Comparison of ENCODE assay signal across 12 mouse cellular contexts in genomic region chr1:61531487-61531886, GRCm38 (mm10).
DNase-seq lines count a peak whose midpoint lies in the region; ATAC-seq and TF ChIP-seq lines count a peak whose summit lies in the region.
"Had no signal": no experiment of that assay in that cellular context is flagged by ENCODE, and none has a peak within 500 bp of the region (broad histone marks: within the 10 kb centered on the region; RNA-seq: fewer than 3 reads in every experiment).

No protein-coding gene starts in this region.

- ATAC-seq in lung, embryonic 14.5 days (ENCODE audit: insufficient read depth) = 0 out of 2 replicates have a peak, but pooled peaks have one; percentile 21
- peak; percentile 79 for ATAC-seq in forebrain, embryonic 12.5 days (ENCODE audit: low FRiP score)
- ATAC-seq in hindbrain, embryonic 14.5 days (ENCODE audit: low FRiP score) = peak; percentile 83
- peak; percentile 72 for ATAC-seq in neural tube, embryonic 12.5 days (ENCODE audit: low FRiP score, low read depth)

- TF ChIP-seq CTCF in lung, embryonic 14.5 days (IDR thresholded peaks at IDR 0.05; ENCODE audit: low read depth) = no peak

- H3K9me3 ChIP-seq in lung, embryonic 14.5 days (ENCODE audit: low read depth, low read length) = no peaks in the 10 kb centered on the region
- H3K9me3 ChIP-seq in forebrain, embryonic 12.5 days = no peaks in the 10 kb centered on the region
- H3K9me3 ChIP-seq in hindbrain, embryonic 14.5 days (ENCODE audit: control insufficient read depth, low read length) = no peaks in the 10 kb centered on the region
- no peaks in the 10 kb centered on the region for H3K9me3 ChIP-seq in neural tube, embryonic 12.5 days
- H3K9me3 ChIP-seq: heart, embryonic 13.5 days; lung, embryonic 15.5 days had no signal

- H3K4me3 ChIP-seq in lung, embryonic 14.5 days (ENCODE audit: low read depth, low read length) = no peak overlapping the region
- no peak overlapping the region for H3K4me3 ChIP-seq in forebrain, embryonic 12.5 days (replicated peaks)
- H3K4me3 ChIP-seq in hindbrain, embryonic 14.5 days (replicated peaks; ENCODE audit: low read length) = no peak overlapping the region
- H3K4me3 ChIP-seq in neural tube, embryonic 12.5 days = no peak overlapping the region
- H3K4me3 ChIP-seq: heart, embryonic 13.5 days; lung, embryonic 15.5 days; myocyte had no signal

- no peaks in the 10 kb centered on the region for H3K36me3 ChIP-seq in lung, embryonic 14.5 days (ENCODE audit: insufficient read depth)
- H3K36me3 ChIP-seq in forebrain, embryonic 12.5 days (replicated peaks) = no peaks in the 10 kb centered on the region
- H3K36me3 ChIP-seq in hindbrain, embryonic 14.5 days (replicated peaks; ENCODE audit: control insufficient read depth, insufficient read depth) = no peaks in the 10 kb centered on the region
- H3K36me3 ChIP-seq in neural tube, embryonic 12.5 days = no peaks in the 10 kb centered on the region
- H3K36me3 ChIP-seq: heart, embryonic 13.5 days; lung, embryonic 15.5 days had no signal

- 38% methylated on average over 5 of the region's 5 CpGs for WGBS in lung, embryonic 14.5 days
- 18% methylated on average over 5 of the region's 5 CpGs for WGBS in forebrain, embryonic 12.5 days
- WGBS in hindbrain, embryonic 14.5 days = 23% methylated on average over 5 of the region's 5 CpGs
- WGBS in neural tube, embryonic 12.5 days = 18% methylated on average over 5 of the region's 5 CpGs

- no peak overlapping the region for H3K27ac ChIP-seq in lung, embryonic 14.5 days (ENCODE audit: low read depth)
- peak overlapping the region; percentile 73; the same call in 1 of the 2 replicates for H3K27ac ChIP-seq in forebrain, embryonic 12.5 days
- 0 out of 2 replicates have a peak overlapping the region, but pooled peaks have one; percentile 18 for H3K27ac ChIP-seq in hindbrain, embryonic 14.5 days
- no peak overlapping the region for H3K27ac ChIP-seq in neural tube, embryonic 12.5 days
- H3K27ac ChIP-seq: heart, embryonic 13.5 days; lung, embryonic 15.5 days had no signal

- H3K27me3 ChIP-seq in lung, embryonic 14.5 days (ENCODE audit: insufficient read depth, low read length) = no peaks in the 10 kb centered on the region
- H3K27me3 ChIP-seq in forebrain, embryonic 12.5 days = no peaks in the 10 kb centered on the region
- no peaks in the 10 kb centered on the region for H3K27me3 ChIP-seq in hindbrain, embryonic 14.5 days (ENCODE audit: control insufficient read depth, insufficient read depth, low read length)
- H3K27me3 ChIP-seq in neural tube, embryonic 12.5 days (replicated peaks) = no peaks in the 10 kb centered on the region
- H3K27me3 ChIP-seq: heart, embryonic 13.5 days; lung, embryonic 15.5 days had no signal

- no peak overlapping the region for H3K9ac ChIP-seq in lung, embryonic 14.5 days
- no peak overlapping the region; the same call in 1 of the 2 replicates for H3K9ac ChIP-seq in forebrain, embryonic 12.5 days
- H3K9ac ChIP-seq in hindbrain, embryonic 14.5 days = no peak overlapping the region
- no peak overlapping the region for H3K9ac ChIP-seq in neural tube, embryonic 12.5 days
- H3K9ac ChIP-seq: heart, embryonic 13.5 days; lung, embryonic 15.5 days had no signal

- DNase-seq in lung, embryonic 14.5 days = peak; percentile 42
- no peak for DNase-seq in lung, postnatal 36 days
- peak; percentile 60 for DNase-seq in hindbrain, embryonic 14.5 days (ENCODE audit: low spot score)
- no peak for DNase-seq in ovary, postnatal 10 days (ENCODE audit: low spot score)
- DNase-seq in layer of hippocampus, postnatal 25 days (ENCODE audit: extremely low spot score in 1 of 2, low spot score in 1 of 2) = no peak
- no peak for DNase-seq in cerebellum, adult 9-11 months
- DNase-seq: kidney, adult 9 months had no signal

- no peak overlapping the region for H3K4me2 ChIP-seq in lung, embryonic 14.5 days
- no peak overlapping the region for H3K4me2 ChIP-seq in forebrain, embryonic 12.5 days
- no peak overlapping the region for H3K4me2 ChIP-seq in hindbrain, embryonic 14.5 days (replicated peaks)
- H3K4me2 ChIP-seq in neural tube, embryonic 12.5 days (replicated peaks) = no peak overlapping the region
- H3K4me2 ChIP-seq: heart, embryonic 13.5 days; lung, embryonic 15.5 days had no signal

- H3K4me1 ChIP-seq in lung, embryonic 14.5 days (ENCODE audit: insufficient read depth) = peaks cover 9% of the 10 kb centered on the region
- peaks cover 34% of the 10 kb centered on the region for H3K4me1 ChIP-seq in forebrain, embryonic 12.5 days
- H3K4me1 ChIP-seq in hindbrain, embryonic 14.5 days (replicated peaks; ENCODE audit: control insufficient read depth, insufficient read depth, low read length) = peaks cover 24% of the 10 kb centered on the region
- H3K4me1 ChIP-seq in neural tube, embryonic 12.5 days = peaks cover 17% of the 10 kb centered on the region

Comparison
In these comparisons a context has a peak if more than half of its experiments do, and no peak if none do; other contexts are left out.
1. DNase-seq: peak in lung, embryonic 14.5 days (single experiment) and hindbrain, embryonic 14.5 days (single experiment); none in lung, postnatal 36 days (single experiment), ovary, postnatal 10 days (single experiment), layer of hippocampus, postnatal 25 days (0 of 2) and cerebellum, adult 9-11 months (single experiment).
2. ATAC-seq: peak in every context shown above with its lines; median percentile 83 in hindbrain, embryonic 14.5 days; 79 in forebrain, embryonic 12.5 days; 72 in neural tube, embryonic 12.5 days; 21 in lung, embryonic 14.5 days.
3. H3K27ac ChIP-seq: peak in forebrain, embryonic 12.5 days (single experiment) and hindbrain, embryonic 14.5 days (single experiment); none in lung, embryonic 14.5 days (single experiment) and neural tube, embryonic 12.5 days (single experiment).